Mouse (Mus musculus) olfactory bulb, adult 2 months (tissue): ENCODE data around the gene Dact3.

Experiments used
- CTCF ChIP-seq: fragments of 200-500 bp; IDR thresholded peaks from 2 replicates; pipeline ENCODE4 v1.5.1; 2012; ENCODE audit warnings: low read depth, mild to moderate bottlenecking, low read length, moderate library complexity; ENCODE audit not compliant: insufficient read depth
- POLR2A ChIP-seq: fragments of 200-500 bp; IDR thresholded peaks from 2 replicates; pipeline ENCODE4 v1.6.1; 2012; ENCODE audit warnings: mild to moderate bottlenecking, low read depth, low read length, moderate library complexity; ENCODE audit not compliant: insufficient read depth

DNA sequence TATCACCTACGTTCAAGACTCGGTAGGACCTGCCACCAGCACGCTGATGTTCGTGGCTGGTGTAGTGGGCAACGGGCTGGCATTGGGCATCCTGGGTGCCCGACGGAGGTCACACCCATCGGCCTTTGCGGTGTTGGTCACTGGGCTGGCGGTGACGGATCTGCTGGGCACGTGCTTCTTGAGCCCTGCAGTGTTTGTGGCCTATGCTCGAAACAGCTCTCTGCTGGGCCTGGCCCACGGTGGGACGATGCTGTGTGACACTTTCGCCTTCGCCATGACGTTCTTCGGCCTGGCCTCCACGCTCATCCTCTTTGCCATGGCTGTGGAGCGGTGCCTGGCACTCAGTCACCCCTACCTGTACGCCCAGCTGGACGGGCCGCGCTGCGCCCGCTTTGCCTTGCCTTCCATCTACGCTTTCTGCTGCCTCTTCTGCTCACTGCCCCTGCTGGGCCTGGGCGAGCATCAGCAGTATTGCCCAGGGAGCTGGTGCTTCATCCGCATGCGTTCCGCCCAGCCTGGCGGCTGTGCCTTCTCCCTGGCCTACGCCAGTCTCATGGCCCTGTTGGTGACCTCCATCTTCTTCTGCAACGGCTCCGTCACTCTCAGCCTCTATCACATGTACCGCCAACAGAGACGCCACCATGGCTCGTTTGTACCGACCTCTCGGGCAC is 31.9 kb downstream of the Dact3 start:
- no peak for TF ChIP-seq POLR2A
- no peak for TF ChIP-seq CTCF
